Mouse (Mus musculus) brain, embryonic 14.5 days (tissue): Measurements from ENCODE around the gene Srrd.

Experiments used
- CTCF ChIP-seq: fragments of 200-500 bp; IDR thresholded peaks from 2 replicates; pipeline ENCODE4 v1.5.1; 2012; ENCODE audit warnings: inconsistent platforms, mild to moderate bottlenecking, moderate library complexity, borderline replicate concordance; ENCODE audit not compliant: insufficient read depth, insufficient read length; ENCODE audit errors: extremely low read depth
- POLR2A ChIP-seq: fragments of 200-500 bp; IDR thresholded peaks from 2 replicates; pipeline ENCODE4 v1.6.1; 2012; ENCODE audit warnings: mild to moderate bottlenecking, inconsistent platforms, borderline replicate concordance; ENCODE audit not compliant: poor library complexity, insufficient read depth, insufficient read length, severe bottlenecking; ENCODE audit errors: extremely low read depth

DNA sequence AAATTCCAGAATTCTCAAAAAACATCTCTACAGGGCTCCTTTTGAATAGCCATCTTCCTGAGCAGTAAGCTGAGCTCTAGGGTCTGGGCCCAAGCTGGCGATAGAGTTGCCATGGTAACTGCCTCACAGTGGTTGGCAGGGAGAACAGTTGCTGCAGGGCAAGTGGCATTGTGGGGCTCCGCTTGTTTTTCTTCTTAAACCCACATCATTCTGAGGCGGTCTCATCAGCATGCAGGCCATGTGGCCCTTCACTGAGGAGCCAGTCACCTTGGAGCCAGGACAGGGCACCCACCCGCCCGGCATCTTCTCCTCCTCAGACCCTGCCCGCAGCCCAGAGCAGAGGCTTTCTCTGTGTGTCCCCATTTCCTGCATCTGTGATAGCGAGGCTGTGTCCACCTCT lies 29.1 kb upstream of the Srrd start:
- TF ChIP-seq POLR2A (no peak), CTCF (no peak)
